Mouse (Mus musculus) spleen, postnatal 0 days (tissue): ENCODE results near the gene Ttll12. TPM values are rescaled to one million over a fixed set of nuclear protein-coding genes. Genes with fewer than 3 reads are reported as not detected.

Source experiments
- polyA plus RNA-seq: library from polyadenylated mRNA; unstranded; fragments of >200 nt; fragmentation: Nextera tagmentation; extraction: Ambion mirVana; gene quantifications from 2 replicates; pipeline ENCODE4 v1.2.1, GENCODE M21; 2015

The Ttll12 gene
- 34.6 and 36.9 TPM in 2 replicates for polyA plus RNA-seq

DNA sequence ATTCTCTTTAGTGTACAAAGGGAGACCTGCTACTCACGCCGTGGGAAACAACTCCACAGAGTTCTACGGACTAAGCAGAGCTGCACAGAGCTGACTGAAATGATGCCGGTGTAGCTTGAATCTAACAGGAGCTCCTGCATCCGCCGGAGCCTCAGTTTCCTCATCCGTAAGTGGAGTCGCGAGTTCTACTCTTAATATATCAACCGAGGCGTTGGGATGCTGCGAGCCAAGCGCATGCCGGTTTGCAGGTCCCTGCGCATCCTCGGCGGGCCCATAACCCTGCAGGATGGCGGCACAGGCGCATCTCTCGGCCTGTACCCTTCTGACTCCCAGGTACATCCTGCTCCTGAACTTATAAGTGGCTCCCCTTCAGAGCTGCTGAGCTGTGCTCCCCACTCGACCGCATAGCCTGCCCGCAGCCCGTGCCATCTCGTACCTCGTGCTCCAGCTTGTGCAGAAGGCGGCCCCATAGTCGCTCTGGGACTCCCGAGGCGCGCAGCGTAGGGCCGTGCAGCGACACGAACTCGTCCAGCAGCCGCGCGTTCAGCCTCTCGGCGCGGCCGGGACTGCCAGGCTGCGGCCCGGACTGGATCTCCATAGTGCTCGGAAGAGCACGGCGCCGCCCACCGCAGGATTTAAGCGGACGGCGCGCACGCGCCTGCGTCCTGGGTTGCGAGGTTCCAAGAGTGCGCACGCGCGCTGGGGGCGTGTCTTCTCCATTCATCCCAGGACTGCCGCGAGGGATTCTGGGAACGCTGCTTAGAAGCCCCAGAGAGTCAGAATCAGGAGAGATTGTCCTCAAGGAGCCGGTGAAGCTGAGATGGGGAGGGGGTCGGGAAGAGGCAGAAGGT, at the start of gene Ttll12:
Gene Ttll12, minus strand, starts transcription at position 645 of the 851 bp plus-strand sequence.

DNA sequence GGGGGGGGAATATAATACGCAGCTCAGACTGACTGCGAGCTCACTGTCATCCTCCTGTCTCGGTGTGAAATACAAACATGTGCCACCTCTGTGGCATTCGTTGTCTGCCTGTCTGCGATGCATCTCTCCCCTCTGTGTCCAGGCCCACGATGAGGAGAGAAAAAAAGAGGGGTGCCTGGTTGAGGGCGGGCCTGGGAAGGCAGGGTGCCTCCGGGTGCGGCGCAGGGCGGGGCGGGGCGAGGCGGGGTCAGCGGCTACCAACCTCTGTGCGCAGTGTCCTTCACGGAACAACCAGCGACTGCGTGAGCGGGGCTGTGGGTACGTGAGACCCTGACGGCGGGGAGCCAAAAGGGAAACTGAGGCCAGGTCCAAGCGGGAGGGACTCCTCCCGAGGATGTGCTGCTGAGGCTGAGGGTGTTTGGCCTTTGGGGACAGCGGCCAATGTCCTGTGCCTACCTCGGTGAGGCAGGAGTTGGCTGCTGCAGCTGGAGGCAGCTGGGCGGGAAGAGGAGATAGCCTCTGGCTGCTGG, 31.6 kb downstream of the Ttll12 start, which contains the start of the genes Tspo and Mcat:
Gene Tspo, plus strand, starts transcription at position 266 of the 530 bp plus-strand sequence.
Gene Mcat, minus strand, starts transcription at position 461 of the 530 bp plus-strand sequence.

DNA sequence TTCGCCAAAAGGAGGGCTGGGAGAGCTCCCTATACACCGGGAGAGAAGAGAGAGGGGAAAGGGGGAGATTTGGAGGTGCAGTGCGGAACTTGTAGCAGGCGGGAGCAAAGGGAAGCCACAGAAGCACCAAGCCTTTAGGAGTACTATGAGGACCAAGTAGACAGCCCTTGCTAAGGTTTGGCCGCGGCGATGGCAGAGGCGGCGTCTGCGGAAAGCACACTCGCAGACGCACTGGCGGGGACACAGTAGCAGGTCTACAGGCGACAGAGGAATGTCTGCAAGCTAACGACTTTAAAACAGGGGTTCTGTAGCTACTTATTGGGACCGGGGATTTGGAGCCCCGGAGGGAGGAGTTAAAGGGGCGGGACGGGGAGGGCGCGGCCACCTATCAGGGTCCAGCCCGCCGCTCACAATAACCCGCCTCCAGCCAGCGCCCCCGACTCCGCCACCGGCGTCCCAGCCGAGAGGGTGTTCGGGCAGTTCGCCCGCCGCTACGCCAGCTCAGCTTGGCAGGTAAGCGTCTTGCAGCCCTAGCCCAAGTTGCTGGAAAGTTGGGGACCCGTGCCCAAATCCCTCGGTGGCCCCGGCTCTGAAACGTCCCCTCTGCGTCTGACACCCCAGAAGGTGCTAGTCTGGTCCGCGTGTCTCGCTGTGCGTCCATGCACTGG, 68.4 kb downstream of the Ttll12 start, which contains the start of gene Bik:
Gene Bik, plus strand, starts transcription at position 439 of the 668 bp plus-strand sequence.

Other genes starting within 250 kb of the Ttll12 start
- 20.7 and 23.6 TPM in 2 replicates for gene Arfgap3, start 244.9 kb downstream of the Ttll12 start, polyA plus RNA-seq
- 48.8 and 48.9 TPM in 2 replicates for gene Pacsin2, start 130.6 kb downstream of the Ttll12 start, polyA plus RNA-seq
- 6.0 and 7.1 TPM in 2 replicates for gene Ttll1, start 84.3 kb downstream of the Ttll12 start, polyA plus RNA-seq
- gene Bik, start 68.3 kb downstream of the Ttll12 start, polyA plus RNA-seq = 4.6 and 5.6 TPM in 2 replicates
- 334 and 361 TPM in 2 replicates for gene Tspo, start 31.6 kb downstream of the Ttll12 start, polyA plus RNA-seq
- gene Mcat, start 31.4 kb downstream of the Ttll12 start, polyA plus RNA-seq = 20.0 and 22.3 TPM in 2 replicates
- gene Scube1, start 129.9 kb upstream of the Ttll12 start, polyA plus RNA-seq = 2.6 and 3.9 TPM in 2 replicates
- not detected in 2 replicates for gene Mpped1, start 184.3 kb upstream of the Ttll12 start, polyA plus RNA-seq